In the genomic region with DNA sequence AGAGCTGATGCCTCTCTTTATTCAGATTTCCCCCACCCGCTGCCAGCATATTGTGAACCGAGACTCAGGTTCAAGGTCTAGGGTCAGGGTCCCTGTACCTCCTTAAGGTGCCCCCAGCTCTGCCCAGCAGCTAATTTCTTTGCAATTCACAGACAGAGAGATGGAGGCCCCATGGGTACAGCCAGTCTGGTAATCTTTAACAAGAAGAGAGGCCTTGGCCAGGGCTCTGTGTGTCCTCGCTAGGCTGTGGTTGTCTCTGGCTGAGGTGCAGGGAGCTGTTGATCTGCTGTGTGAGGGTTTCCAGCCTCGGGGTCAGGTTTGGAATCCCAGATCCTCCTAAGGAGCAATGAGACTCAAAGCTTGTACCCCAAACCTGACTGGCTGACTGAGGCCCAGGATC, we compare ENCODE assay signal across 29 mouse cellular contexts. TPM values are rescaled to one million over a fixed set of nuclear protein-coding genes. Genes with fewer than 3 reads are reported as not detected.
DNase-seq lines count a peak whose midpoint lies in the region; ATAC-seq lines count a peak whose summit lies in the region.
"Had no signal": no experiment of that assay in that cellular context is flagged by ENCODE, and none has a peak within 500 bp of the region (broad histone marks: within the 10 kb centered on the region; RNA-seq: fewer than 3 reads in every experiment).

No protein-coding gene starts in this region.

- H3K9ac ChIP-seq in intestine, embryonic 15.5 days, result no peak overlapping the region
- H3K9ac ChIP-seq in kidney, embryonic 15.5 days, result no peak overlapping the region
- H3K9ac ChIP-seq: embryonic facial prominence, embryonic 15.5 days; hindbrain, embryonic 12.5 days had no signal

- H3K27me3 ChIP-seq in intestine, embryonic 15.5 days (replicated peaks), result no peaks in the 10 kb centered on the region
- H3K27me3 ChIP-seq in kidney, embryonic 15.5 days, result no peaks in the 10 kb centered on the region
- H3K27me3 ChIP-seq: Patski had no signal

- no peak overlapping the region for H3K4me3 ChIP-seq in intestine, embryonic 15.5 days (replicated peaks)
- no peak overlapping the region for H3K4me3 ChIP-seq in kidney, embryonic 15.5 days (replicated peaks)
- H3K4me3 ChIP-seq: embryonic facial prominence, embryonic 15.5 days; erythroblast, embryonic 14.5 days; forebrain, embryonic 10.5 days; gastrocnemius, adult 2 months; hindbrain, embryonic 12.5 days had no signal

- peaks cover 14% of the 10 kb centered on the region; the same call in 1 of the 2 replicates for H3K4me1 ChIP-seq in intestine, embryonic 15.5 days (replicated peaks)
- peaks cover 23% of the 10 kb centered on the region for H3K4me1 ChIP-seq in kidney, embryonic 15.5 days
- H3K4me1 ChIP-seq: embryonic facial prominence, embryonic 15.5 days; forebrain, embryonic 10.5 days; hindbrain, embryonic 12.5 days had no signal

- DNase-seq in kidney, adult 18-20 months, result peak; percentile 60
- peak; percentile 59 to 84 for DNase-seq in kidney, postnatal 25 days
- no peak for DNase-seq in left cerebral cortex, adult 8-10 months (ENCODE audit: low spot score in 2 of 2)
- DNase-seq in heart, adult 9 months (ENCODE audit: low spot score in 2 of 2), result no peak
- no peak for DNase-seq in layer of hippocampus, adult 9-11 months
- DNase-seq: adrenal gland, postnatal 36 days; cerebellum, adult 2 months; cerebellum, postnatal 14 days; embryo, embryonic 11 days; gastrocnemius, adult 2 months; gastrocnemius, postnatal 25 days; heart, postnatal 10 days; heart, postnatal 4 days had no signal

- no peaks in the 10 kb centered on the region for H3K36me3 ChIP-seq in intestine, embryonic 15.5 days
- H3K36me3 ChIP-seq in kidney, embryonic 15.5 days, result peaks cover 14% of the 10 kb centered on the region; the same call in 1 of the 2 replicates
- H3K36me3 ChIP-seq: embryonic facial prominence, embryonic 15.5 days; forebrain, embryonic 10.5 days; hindbrain, embryonic 12.5 days had no signal

- H3K4me2 ChIP-seq in intestine, embryonic 15.5 days (replicated peaks), result peak overlapping the region; percentile 20
- no peak overlapping the region for H3K4me2 ChIP-seq in kidney, embryonic 15.5 days
- H3K4me2 ChIP-seq: embryonic facial prominence, embryonic 15.5 days; hindbrain, embryonic 12.5 days had no signal

- H3K27ac ChIP-seq in intestine, embryonic 15.5 days, result peak overlapping the region; percentile 45
- 0 out of 2 replicates have a peak overlapping the region, but pooled peaks have one; percentile 11 for H3K27ac ChIP-seq in kidney, embryonic 15.5 days
- H3K27ac ChIP-seq: embryonic facial prominence, embryonic 15.5 days; forebrain, embryonic 10.5 days; gastrocnemius, adult 2 months; hindbrain, embryonic 12.5 days had no signal

- H3K9me3 ChIP-seq in intestine, embryonic 15.5 days, result no peaks in the 10 kb centered on the region
- no peaks in the 10 kb centered on the region for H3K9me3 ChIP-seq in kidney, embryonic 15.5 days (replicated peaks)
- H3K9me3 ChIP-seq: embryonic facial prominence, embryonic 15.5 days; forebrain, embryonic 10.5 days; hindbrain, embryonic 12.5 days had no signal

- WGBS in intestine, embryonic 15.5 days, result 65% methylated on average over 4 of the region's 4 CpGs
- 73% methylated on average over 4 of the region's 4 CpGs for WGBS in kidney, embryonic 15.5 days

- peak; percentile 59 for ATAC-seq in intestine, embryonic 15.5 days
- 0 out of 2 replicates have a peak, but pooled peaks have one; percentile 33 for ATAC-seq in kidney, embryonic 15.5 days (replicated peaks; ENCODE audit: low FRiP score)
- ATAC-seq: activated CD4-positive, CD25-positive, alpha-beta regulatory T cell, adult 4 months; forebrain, embryonic 14.5 days; Patski had no signal

RNA-seq across cellular contexts. Expression of a gene that starts 6.3 kb away (rescaled TPM):
- polyA plus RNA-seq in intestine, embryonic 15.5 days (2015; fragmentation: Nextera tagmentation; extraction: Ambion mirVana), result 67.1 and 77.3 TPM in 2 replicates
- 100.0 and 109 TPM in 2 replicates for polyA plus RNA-seq in kidney, embryonic 15.5 days (2015; fragmentation: Nextera tagmentation; extraction: Ambion mirVana)
- under 1 TPM in 1 of 4 experiments, not detected in 3; 0.11 TPM for total RNA-seq in left cerebral cortex, adult 8-10 months (2022)
- total RNA-seq: adrenal gland, postnatal 36 days; CH12.LX; common myeloid progenitor, adult 5-6 weeks; gastrocnemius, adult 2 months; gastrocnemius, postnatal 25 days; granulocyte monocyte progenitor cell, adult 5-6 weeks; heart, adult 8-10 months; heart, postnatal 10 days; heart, postnatal 4 days had no signal
- polyA plus RNA-seq: activated CD4-positive, CD25-positive, alpha-beta regulatory T cell, adult 4 months; C2C12; cerebellum, adult 2 months; embryonic facial prominence, embryonic 11.5 days; embryonic facial prominence, embryonic 15.5 days; erythroblast, embryonic 14.5 days; forebrain, embryonic 10.5 days; forebrain, embryonic 14.5 days had no signal

RNA-seq across cellular contexts. Expression of a gene that starts 11.0 kb away (rescaled TPM):
- 48.8 and 71.7 TPM in 2 replicates for polyA plus RNA-seq in intestine, embryonic 15.5 days (2015; fragmentation: Nextera tagmentation; extraction: Ambion mirVana)
- 8.6 and 19.0 TPM in 2 replicates for polyA plus RNA-seq in kidney, embryonic 15.5 days (2015; fragmentation: Nextera tagmentation; extraction: Ambion mirVana)
- total RNA-seq in left cerebral cortex, adult 8-10 months (2022), result not detected
- total RNA-seq: CH12.LX; common myeloid progenitor, adult 5-6 weeks; gastrocnemius, adult 2 months; gastrocnemius, postnatal 25 days; granulocyte monocyte progenitor cell, adult 5-6 weeks; heart, adult 8-10 months; heart, postnatal 10 days; heart, postnatal 4 days had no signal
- polyA plus RNA-seq: activated CD4-positive, CD25-positive, alpha-beta regulatory T cell, adult 4 months; C2C12; cerebellum, adult 2 months; forebrain, embryonic 10.5 days; forebrain, embryonic 14.5 days; heart, embryonic 14.5 days; hindbrain, embryonic 12.5 days had no signal

RNA-seq across cellular contexts. Expression of a gene that starts 48.2 kb away (rescaled TPM):
- 13.1 and 13.3 TPM in 2 replicates for polyA plus RNA-seq in intestine, embryonic 15.5 days (2015; fragmentation: Nextera tagmentation; extraction: Ambion mirVana)
- 7.3 and 9.4 TPM in 2 replicates for polyA plus RNA-seq in kidney, embryonic 15.5 days (2015; fragmentation: Nextera tagmentation; extraction: Ambion mirVana)
- 1 to 10 TPM; 3.7 to 7.4 (median 5.4) TPM for total RNA-seq in left cerebral cortex, adult 8-10 months (2022)

Comparison
In these comparisons a context has a peak if more than half of its experiments do, and no peak if none do; other contexts are left out.
1. DNase-seq: peak in kidney, adult 18-20 months (single experiment) and kidney, postnatal 25 days (2 of 2); none in left cerebral cortex, adult 8-10 months (0 of 2), heart, adult 9 months (0 of 2) and layer of hippocampus, adult 9-11 months (single experiment).